Mouse (Mus musculus): ENCODE results near the gene Wwox. TPM values are rescaled to one million over a fixed set of nuclear protein-coding genes. Genes with fewer than 3 reads are reported as not detected.

The Wwox gene
- polyA plus RNA-seq, 1 experiment from 2014 or later = 10.4 TPM

DNA sequence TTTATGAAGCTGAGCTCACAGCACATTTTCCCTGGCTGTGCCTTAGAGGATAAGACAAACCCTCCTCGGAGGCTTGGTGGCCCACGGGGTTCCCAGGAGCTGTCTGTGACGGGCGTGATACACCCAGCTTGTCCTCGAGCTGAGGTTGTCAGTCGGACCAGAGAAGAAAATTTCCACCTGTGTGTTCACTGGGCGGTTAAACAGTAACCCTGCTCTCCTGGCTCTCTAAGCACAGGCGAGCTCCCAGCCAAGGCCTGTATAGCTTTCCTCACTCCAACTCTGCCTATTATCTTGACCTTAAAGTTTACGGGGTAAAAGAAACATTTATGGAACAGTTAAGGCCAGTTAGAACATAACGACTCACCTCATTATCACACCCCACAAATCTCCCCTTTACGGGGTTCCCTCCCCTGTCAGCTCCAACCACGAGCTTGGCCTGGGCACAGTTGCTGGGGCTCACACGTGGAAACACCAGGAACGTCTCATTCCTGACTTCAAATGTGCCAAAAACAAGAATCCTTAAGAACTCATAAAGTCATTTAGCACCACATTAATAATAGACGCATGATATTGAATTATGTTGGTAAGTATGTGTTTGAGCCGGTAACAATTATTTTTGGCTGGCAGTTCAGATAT, 129.2 kb downstream of the Wwox start:
- WGBS = 72% methylated on average over 16 of the region's 16 CpGs
- H3K9ac ChIP-seq = no peak overlapping the region
- no peak overlapping the region for H3K27ac ChIP-seq (ENCODE audit: poor library complexity, severe bottlenecking)
- no peaks in the 10 kb centered on the region for H3K4me1 ChIP-seq (replicated peaks)
- ATAC-seq (ENCODE audit: insufficient number of reproducible peaks, low FRiP score) = no peak
- no peaks in the 10 kb centered on the region for H3K36me3 ChIP-seq
- no peak overlapping the region for H3K4me3 ChIP-seq
- H3K9me3 ChIP-seq (replicated peaks) = 0 out of 2 replicates have a peak, but pooled peaks cover 5% of the 10 kb centered on the region
- no peaks in the 10 kb centered on the region for H3K27me3 ChIP-seq (replicated peaks)
- no peak overlapping the region for H3K4me2 ChIP-seq

DNA sequence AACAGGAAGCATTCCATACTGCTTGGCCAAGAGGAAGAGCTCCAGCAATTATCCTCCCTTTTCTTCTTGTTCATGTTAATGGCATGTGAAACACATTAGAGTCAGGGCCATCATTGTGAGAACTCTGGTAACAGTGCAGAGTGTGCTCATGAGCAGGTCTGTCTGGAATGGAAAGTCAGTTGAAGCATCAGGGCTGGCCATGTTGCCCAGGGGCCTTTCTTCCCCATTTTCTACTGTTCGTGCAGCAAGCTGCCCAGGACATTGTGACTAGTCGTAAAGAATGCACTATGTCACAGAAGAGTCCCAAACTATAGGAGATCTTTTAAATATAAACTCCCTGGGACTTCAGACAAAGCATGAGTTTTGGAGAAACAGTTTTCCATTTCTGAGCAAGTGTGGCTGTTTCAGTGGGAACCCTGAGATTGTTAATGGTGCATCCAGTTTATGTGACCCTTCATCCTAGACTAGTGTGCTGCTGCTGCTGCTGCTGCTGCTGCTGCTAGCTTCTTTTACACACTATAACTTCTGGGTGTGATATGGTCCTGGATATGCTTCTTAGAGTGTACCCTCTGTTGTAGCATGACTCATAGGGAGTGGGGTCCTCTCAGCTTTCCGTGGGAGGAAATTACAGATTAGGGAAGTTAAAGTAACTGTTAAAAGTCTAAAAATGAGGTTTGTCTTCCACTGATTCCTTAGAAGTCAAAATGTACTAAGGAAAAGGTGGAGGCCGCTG, 133.7 kb downstream of the Wwox start:
- Histone ChIP-seq H3K9ac (no peak overlapping the region), H3K4me3 (no peak overlapping the region), H3K27me3 (replicated peaks) (no peaks in the 10 kb centered on the region), H3K36me3 (peaks cover 4% of the 10 kb centered on the region; the same call in 1 of the 2 replicates), H3K4me1 (replicated peaks) (no peaks in the 10 kb centered on the region), H3K4me2 (no peak overlapping the region), H3K27ac (ENCODE audit: poor library complexity, severe bottlenecking) (no peak overlapping the region), H3K9me3 (replicated peaks) (peaks cover 5% of the 10 kb centered on the region; the same call in 1 of the 2 replicates)
- no peak for ATAC-seq (ENCODE audit: insufficient number of reproducible peaks, low FRiP score)
- WGBS = 73% methylated on average over 4 of the region's 4 CpGs

DNA sequence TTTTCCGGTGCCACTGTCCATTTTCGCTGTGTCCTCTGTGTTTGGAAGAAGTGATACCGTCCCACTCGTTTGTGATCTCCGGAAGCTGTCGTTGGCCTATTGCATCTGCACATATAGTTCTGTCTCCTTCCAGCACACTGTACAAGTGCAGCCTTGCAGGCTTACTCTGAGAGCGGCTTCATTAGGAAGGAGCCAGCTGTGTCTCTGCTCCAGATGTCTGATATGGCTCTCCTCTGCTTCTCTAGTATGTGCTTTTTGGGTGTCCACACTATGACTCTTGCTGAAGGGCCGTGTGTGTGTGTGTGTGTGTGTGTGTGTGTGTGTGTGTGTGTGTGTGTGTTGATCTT, 134.3 kb downstream of the Wwox start:
- no peaks in the 10 kb centered on the region for H3K4me1 ChIP-seq (replicated peaks)
- peaks cover 9% of the 10 kb centered on the region; the same call in 1 of the 2 replicates for H3K9me3 ChIP-seq (replicated peaks)
- H3K27ac ChIP-seq (ENCODE audit: poor library complexity, severe bottlenecking) = no peak overlapping the region
- no peaks in the 10 kb centered on the region for H3K27me3 ChIP-seq (replicated peaks)
- H3K4me2 ChIP-seq = no peak overlapping the region
- ATAC-seq (ENCODE audit: insufficient number of reproducible peaks, low FRiP score) = no peak
- H3K36me3 ChIP-seq = peaks cover 8% of the 10 kb centered on the region; the same call in 1 of the 2 replicates
- H3K4me3 ChIP-seq = no peak overlapping the region
- WGBS = 74% methylated on average over 8 of the region's 8 CpGs
- no peak overlapping the region for H3K9ac ChIP-seq

DNA sequence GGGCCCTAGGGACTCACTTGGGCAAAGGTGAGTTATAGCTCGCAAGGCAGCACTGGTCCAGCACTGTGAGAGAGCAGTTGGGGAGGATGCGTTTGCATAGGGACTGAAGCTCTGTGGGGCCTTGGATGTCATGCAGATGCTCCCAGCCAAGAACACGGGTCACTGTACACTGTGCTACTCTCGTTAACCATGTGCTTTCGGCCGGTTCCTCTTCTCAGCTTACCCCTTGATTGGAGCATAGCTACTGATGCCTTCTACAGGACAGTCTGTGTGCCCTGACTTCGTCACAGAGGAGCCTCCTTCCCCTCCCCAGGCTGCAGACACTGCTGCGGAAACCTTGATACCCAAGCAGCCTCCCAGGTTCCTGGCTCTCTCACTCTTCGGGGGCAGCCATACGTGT, 139.8 kb downstream of the Wwox start:
- Histone ChIP-seq H3K4me1 (replicated peaks) (no peaks in the 10 kb centered on the region), H3K27me3 (replicated peaks) (no peaks in the 10 kb centered on the region), H3K4me3 (no peak overlapping the region), H3K4me2 (no peak overlapping the region), H3K9me3 (replicated peaks) (peaks cover 9% of the 10 kb centered on the region; the same call in 1 of the 2 replicates), H3K27ac (ENCODE audit: poor library complexity, severe bottlenecking) (no peak overlapping the region), H3K36me3 (peaks cover 8% of the 10 kb centered on the region; the same call in 1 of the 2 replicates), H3K9ac (no peak overlapping the region)
- ATAC-seq (ENCODE audit: insufficient number of reproducible peaks, low FRiP score) = no peak
- WGBS = 86% methylated on average over 10 of the region's 10 CpGs

DNA sequence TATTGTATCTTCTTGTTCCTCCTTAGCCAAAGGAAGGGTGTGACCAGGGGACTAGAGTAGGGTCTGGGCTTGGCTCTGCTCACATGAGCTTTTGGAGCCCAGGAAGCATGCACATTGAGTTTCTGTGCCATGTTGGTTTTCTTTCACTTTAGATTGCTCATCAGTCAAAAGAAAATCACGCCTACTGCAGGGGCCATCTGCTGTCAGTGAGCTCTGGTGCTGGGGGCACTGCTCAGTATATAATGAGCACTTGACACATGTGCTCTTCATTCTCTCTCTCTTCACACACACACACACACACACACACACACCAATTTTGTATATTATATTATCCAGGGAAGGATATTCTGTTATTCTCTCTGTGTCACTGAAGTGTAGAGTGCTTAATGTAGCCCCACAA, 141.2 kb downstream of the Wwox start:
- H3K9me3 ChIP-seq (replicated peaks) = peaks cover 9% of the 10 kb centered on the region; the same call in 1 of the 2 replicates
- no peaks in the 10 kb centered on the region for H3K4me1 ChIP-seq (replicated peaks)
- ATAC-seq (ENCODE audit: insufficient number of reproducible peaks, low FRiP score) = no peak
- WGBS = 92% methylated on average over 1 of the region's 1 CpGs
- no peak overlapping the region for H3K4me3 ChIP-seq
- no peak overlapping the region for H3K27ac ChIP-seq (ENCODE audit: poor library complexity, severe bottlenecking)
- no peak overlapping the region for H3K4me2 ChIP-seq
- H3K9ac ChIP-seq = no peak overlapping the region
- no peaks in the 10 kb centered on the region for H3K27me3 ChIP-seq (replicated peaks)
- peaks cover 8% of the 10 kb centered on the region; the same call in 1 of the 2 replicates for H3K36me3 ChIP-seq

DNA sequence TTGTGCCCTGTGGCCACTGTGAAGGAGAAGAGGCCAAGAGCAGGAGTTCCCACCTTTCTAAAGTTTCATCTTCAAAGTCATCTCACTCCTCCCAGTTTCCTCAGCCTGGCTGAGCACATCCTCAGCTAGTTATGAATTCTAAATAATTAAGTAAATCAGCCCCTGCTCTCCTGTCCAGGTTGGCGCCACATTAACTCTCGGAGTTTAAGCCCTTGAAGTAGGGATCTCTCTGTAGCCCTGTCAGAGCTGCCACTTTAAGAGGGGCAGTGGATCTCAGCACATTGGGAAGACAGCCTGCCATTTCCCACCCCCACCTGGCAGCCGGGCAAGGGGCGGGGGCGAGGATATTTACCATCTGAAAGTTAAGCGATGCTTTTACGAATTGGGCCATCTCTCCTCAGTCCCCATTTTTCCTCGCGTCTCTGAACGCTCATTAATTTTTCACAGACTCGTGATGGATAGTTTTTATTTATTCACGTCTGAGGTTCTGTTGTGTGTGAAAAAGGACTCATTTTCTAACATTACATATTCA, 150.9 kb downstream of the Wwox start:
- H3K27ac ChIP-seq (ENCODE audit: poor library complexity, severe bottlenecking) = no peak overlapping the region
- no peak for ATAC-seq (ENCODE audit: insufficient number of reproducible peaks, low FRiP score)
- 83% methylated on average over 12 of the region's 12 CpGs for WGBS

DNA sequence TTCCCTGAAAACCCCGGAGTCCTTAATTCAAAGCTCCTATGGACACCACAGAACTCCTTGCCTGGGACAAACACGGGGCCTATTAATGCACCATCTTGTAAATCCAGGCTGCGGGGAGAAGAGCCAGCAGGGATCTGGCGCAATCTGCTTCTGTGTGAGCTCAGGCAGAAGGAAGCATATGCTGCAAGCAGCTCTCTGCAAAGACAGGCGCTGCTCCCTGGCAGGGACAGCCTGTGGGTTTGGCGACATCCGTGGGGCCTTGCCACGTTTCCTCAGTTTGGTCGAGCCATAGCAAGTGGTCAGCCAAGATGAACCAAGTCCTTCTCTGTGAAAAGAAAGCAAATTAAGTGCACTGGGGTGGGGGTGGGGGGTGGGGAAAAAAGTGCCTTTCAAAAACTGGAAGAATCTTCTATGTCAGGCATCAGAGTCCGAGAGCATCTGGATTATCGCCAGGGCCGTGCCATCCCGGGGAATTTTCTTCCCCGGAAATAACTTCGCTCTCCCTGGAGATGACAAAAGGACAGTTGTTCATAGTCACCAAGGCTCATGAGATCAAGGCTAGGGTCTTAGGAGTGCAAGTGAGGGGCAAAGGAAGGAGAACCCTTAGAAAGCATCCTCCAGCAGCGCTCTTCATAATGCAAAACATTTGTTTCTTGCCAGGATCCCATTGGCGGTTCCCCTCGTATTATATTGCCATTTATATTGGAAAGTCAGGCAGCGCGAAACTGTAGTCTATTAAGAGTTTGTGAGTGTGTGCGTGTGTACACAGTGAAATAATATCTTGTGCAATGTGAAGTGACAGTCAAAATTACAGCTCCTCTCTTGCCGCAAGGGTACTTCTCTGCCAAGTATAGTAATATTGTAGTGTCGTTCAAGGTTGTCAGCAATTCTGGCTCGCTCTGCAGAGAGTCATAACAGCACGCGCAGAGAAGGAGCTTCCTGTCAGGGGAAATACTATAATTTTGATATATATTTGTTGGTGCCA, 152.1 kb downstream of the Wwox start:
- no peaks in the 10 kb centered on the region for H3K4me1 ChIP-seq (replicated peaks)
- H3K4me2 ChIP-seq = no peak overlapping the region
- H3K27ac ChIP-seq (ENCODE audit: poor library complexity, severe bottlenecking) = no peak overlapping the region
- H3K9ac ChIP-seq = no peak overlapping the region
- H3K27me3 ChIP-seq (replicated peaks) = peaks cover 16% of the 10 kb centered on the region
- H3K36me3 ChIP-seq = 0 out of 2 replicates have a peak, but pooled peaks cover 7% of the 10 kb centered on the region
- H3K4me3 ChIP-seq = no peak overlapping the region
- no peak for ATAC-seq (ENCODE audit: insufficient number of reproducible peaks, low FRiP score)
- H3K9me3 ChIP-seq (replicated peaks) = peaks cover 10% of the 10 kb centered on the region
- WGBS = 69% methylated on average over 26 of the region's 26 CpGs

More for the DNA sequence above, 150.9 kb downstream of the Wwox start:
- H3K9ac ChIP-seq = no peak overlapping the region
- H3K4me3 ChIP-seq = no peak overlapping the region
- no peaks in the 10 kb centered on the region for H3K4me1 ChIP-seq (replicated peaks)
- no peak overlapping the region for H3K4me2 ChIP-seq
- H3K9me3 ChIP-seq (replicated peaks) = peaks cover 2% of the 10 kb centered on the region
- H3K27me3 ChIP-seq (replicated peaks) = peaks cover 16% of the 10 kb centered on the region
- H3K36me3 ChIP-seq = 0 out of 2 replicates have a peak, but pooled peaks cover under 1% of the 10 kb centered on the region

DNA sequence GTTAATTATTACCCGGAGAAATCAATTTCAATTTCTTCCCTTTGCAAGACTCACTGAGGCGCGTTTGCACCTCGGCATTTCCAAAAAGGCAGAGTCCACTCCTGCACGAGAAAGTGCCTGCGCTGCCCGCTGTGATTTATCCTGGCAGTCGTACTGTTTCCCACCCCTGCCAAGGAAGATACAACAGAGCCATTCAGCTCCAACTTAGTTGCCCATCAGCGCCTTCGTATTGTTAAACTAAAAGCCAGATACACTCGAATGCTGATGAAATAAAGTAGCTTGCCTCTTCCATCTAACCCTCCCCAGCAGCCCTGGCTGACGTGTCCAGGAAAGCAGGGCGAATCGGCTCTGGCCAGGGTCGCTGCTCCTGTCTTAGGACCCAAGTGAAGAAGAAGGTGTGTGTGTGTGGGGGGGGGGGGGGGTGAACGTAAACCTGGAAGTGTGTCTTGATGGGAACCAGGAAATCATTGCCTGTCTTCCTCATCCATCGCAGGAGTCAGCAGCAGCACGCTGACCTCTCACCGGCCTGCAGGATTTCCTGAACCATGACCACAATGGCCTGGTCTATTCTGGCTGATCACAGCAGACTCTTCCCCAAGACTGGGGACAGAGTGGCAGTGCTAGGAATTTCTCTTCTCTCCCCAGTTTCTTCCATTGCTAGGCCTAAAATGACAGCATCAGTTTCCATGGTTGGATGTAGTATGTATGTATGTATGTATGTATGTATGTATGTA, 154.1 kb downstream of the Wwox start:
- Histone ChIP-seq H3K27me3 (replicated peaks) (peaks cover 9% of the 10 kb centered on the region), H3K36me3 (0 out of 2 replicates have a peak, but pooled peaks cover 7% of the 10 kb centered on the region), H3K4me2 (no peak overlapping the region), H3K4me3 (no peak overlapping the region), H3K27ac (ENCODE audit: poor library complexity, severe bottlenecking) (no peak overlapping the region), H3K9me3 (replicated peaks) (peaks cover 10% of the 10 kb centered on the region), H3K9ac (no peak overlapping the region), H3K4me1 (replicated peaks) (no peaks in the 10 kb centered on the region)
- WGBS = 76% methylated on average over 19 of the region's 19 CpGs
- no peak for ATAC-seq (ENCODE audit: insufficient number of reproducible peaks, low FRiP score)

DNA sequence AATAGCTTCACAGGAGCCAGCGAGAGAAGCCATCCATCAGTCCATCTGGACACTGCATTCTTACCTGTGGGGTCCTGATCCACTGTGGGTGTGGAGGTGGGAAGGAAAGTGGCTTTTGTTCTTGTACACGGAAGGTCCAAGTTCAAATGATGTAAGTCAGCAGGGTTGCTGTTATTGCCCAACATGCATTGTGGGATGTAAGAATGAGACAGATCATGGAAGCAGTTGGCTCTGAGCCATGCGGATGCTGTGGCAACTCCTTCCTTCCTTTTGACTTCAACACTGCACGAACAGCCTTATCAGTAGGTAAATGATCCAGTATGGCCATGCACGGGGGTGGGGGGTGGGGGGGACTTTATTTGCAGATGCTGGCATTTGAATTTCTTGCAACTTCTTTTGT, 155.4 kb downstream of the Wwox start:
- Histone ChIP-seq H3K4me1 (replicated peaks) (peaks cover 6% of the 10 kb centered on the region), H3K9me3 (replicated peaks) (peaks cover 10% of the 10 kb centered on the region)
- 65% methylated on average over 5 of the region's 5 CpGs for WGBS

DNA sequence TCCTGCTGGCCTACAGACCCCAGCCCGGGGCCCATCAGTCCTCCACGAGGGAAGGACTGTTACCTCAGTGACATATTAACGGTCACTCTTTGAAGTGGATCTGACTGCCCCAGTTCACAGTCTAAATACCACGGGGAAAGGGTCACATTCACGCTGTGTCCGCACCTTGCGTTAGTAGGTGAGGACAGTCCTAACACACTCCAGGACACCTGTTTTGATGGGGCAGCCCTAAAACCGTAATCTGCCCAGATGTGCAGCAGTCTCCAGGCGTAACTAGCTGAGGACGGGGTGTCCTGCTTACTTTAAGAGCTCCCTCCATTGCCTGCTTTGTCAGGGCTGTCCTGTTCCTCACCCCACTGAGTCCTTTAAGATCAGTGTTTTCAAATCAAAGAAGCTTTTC, 160.1 kb downstream of the Wwox start:
- Histone ChIP-seq H3K9ac (no peak overlapping the region), H3K27me3 (replicated peaks) (no peaks in the 10 kb centered on the region), H3K27ac (ENCODE audit: poor library complexity, severe bottlenecking) (no peak overlapping the region), H3K4me3 (no peak overlapping the region), H3K4me2 (no peak overlapping the region), H3K36me3 (0 out of 2 replicates have a peak, but pooled peaks cover 7% of the 10 kb centered on the region), H3K9me3 (replicated peaks) (peaks cover 10% of the 10 kb centered on the region), H3K4me1 (replicated peaks) (peaks cover 15% of the 10 kb centered on the region)
- no peak for ATAC-seq (ENCODE audit: insufficient number of reproducible peaks, low FRiP score)
- 48% methylated on average over 10 of the region's 10 CpGs for whole genome bisulfite sequencing

More for the DNA sequence above, 155.4 kb downstream of the Wwox start:
- Histone ChIP-seq H3K27ac (ENCODE audit: poor library complexity, severe bottlenecking) (no peak overlapping the region), H3K4me2 (no peak overlapping the region), H3K4me3 (no peak overlapping the region), H3K9ac (no peak overlapping the region), H3K36me3 (0 out of 2 replicates have a peak, but pooled peaks cover 7% of the 10 kb centered on the region), H3K27me3 (replicated peaks) (no peaks in the 10 kb centered on the region)
- no peak for ATAC-seq (ENCODE audit: insufficient number of reproducible peaks, low FRiP score)
